Mouse (Mus musculus): ENCODE results near the gene Sppl3. TPM values are rescaled to one million over a fixed set of nuclear protein-coding genes. Genes with fewer than 3 reads are reported as not detected.
"Not testable (repeated sequence)": the region's sequence is repeated elsewhere in the genome, so short reads cannot be mapped to it uniquely, and the experiment has no call there.

The Sppl3 gene
- polyA plus RNA-seq, 1 experiment from 2014 or later = 31.5 TPM

- H3K36me3 ChIP-seq = peaks cover 61% of the 10 kb centered on the region
- WGBS = 93% methylated on average over 2 of the region's 2 CpGs
Observed at GRCm38 (mm10) chr5:115085675-115086074, 74.7 kb downstream of the Sppl3 start.

GRCm38 (mm10) chr5:115089592-115090268 lies 78.8 kb downstream of the Sppl3 start:
- no peaks in the 10 kb centered on the region for H3K4me1 ChIP-seq
- no peak overlapping the region for H3K4me2 ChIP-seq
- H3K27ac ChIP-seq = no peak overlapping the region
- H3K27me3 ChIP-seq (replicated peaks) = no peaks in the 10 kb centered on the region
- ATAC-seq (ENCODE audit: insufficient read depth, low FRiP score, low read depth) = no peak
- no peaks in the 10 kb centered on the region for H3K9me3 ChIP-seq
- no peak overlapping the region for H3K4me3 ChIP-seq (replicated peaks)
- H3K9ac ChIP-seq = no peak overlapping the region
- WGBS = 96% methylated on average over 5 of the region's 5 CpGs
- H3K36me3 ChIP-seq = peaks cover 43% of the 10 kb centered on the region

More at GRCm38 (mm10) chr5:115085675-115086074, 74.7 kb downstream of the Sppl3 start:
- H3K9ac ChIP-seq = no peak overlapping the region
- no peaks in the 10 kb centered on the region for H3K27me3 ChIP-seq (replicated peaks)
- no peak overlapping the region for H3K27ac ChIP-seq
- no peaks in the 10 kb centered on the region for H3K9me3 ChIP-seq
- no peaks in the 10 kb centered on the region for H3K4me1 ChIP-seq
- no peak overlapping the region for H3K4me2 ChIP-seq
- no peak overlapping the region for H3K4me3 ChIP-seq (replicated peaks)
- no peak for ATAC-seq (ENCODE audit: insufficient read depth, low FRiP score, low read depth)

DNA sequence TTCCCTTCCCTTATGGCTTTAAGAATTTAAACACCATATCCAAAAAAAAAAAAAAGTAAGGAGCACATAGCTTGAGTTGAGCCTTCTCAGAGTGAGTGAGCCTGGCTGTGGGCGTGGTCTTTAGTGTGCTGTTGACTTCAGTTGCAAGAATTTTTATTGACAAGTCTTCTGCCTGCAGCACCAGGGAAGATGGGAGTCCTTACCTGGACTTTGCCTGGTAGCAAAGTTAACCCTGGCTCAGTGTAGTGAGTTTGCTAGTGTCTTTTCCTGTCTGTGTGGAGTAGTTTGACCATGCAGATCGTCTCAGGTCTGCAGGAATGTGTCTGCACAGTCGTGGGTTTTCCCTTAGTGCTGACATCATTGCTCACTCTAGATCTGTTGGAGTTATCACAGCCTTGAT lies 80.1 kb downstream of the Sppl3 start:
- H3K36me3 ChIP-seq = peaks cover 48% of the 10 kb centered on the region
- no peaks in the 10 kb centered on the region for H3K27me3 ChIP-seq (replicated peaks)
- 68% methylated on average over 3 of the region's 3 CpGs for whole genome bisulfite sequencing
- H3K4me3 ChIP-seq (replicated peaks) = no peak overlapping the region
- no peak overlapping the region for H3K27ac ChIP-seq
- H3K4me2 ChIP-seq = no peak overlapping the region
- ATAC-seq (ENCODE audit: insufficient read depth, low FRiP score, low read depth) = no peak
- no peak overlapping the region for H3K9ac ChIP-seq
- no peaks in the 10 kb centered on the region for H3K9me3 ChIP-seq
- no peaks in the 10 kb centered on the region for H3K4me1 ChIP-seq

GRCm38 (mm10) chr5:115091776-115092175 lies 80.8 kb downstream of the Sppl3 start:
- Histone ChIP-seq H3K4me1 (no peaks in the 10 kb centered on the region), H3K27me3 (replicated peaks) (no peaks in the 10 kb centered on the region), H3K27ac (no peak overlapping the region), H3K4me3 (replicated peaks) (no peak overlapping the region), H3K9me3 (no peaks in the 10 kb centered on the region), H3K36me3 (peaks cover 42% of the 10 kb centered on the region), H3K9ac (no peak overlapping the region), H3K4me2 (no peak overlapping the region)
- ATAC-seq (ENCODE audit: insufficient read depth, low FRiP score, low read depth) = no peak
- 86% methylated on average over 6 of the region's 6 CpGs for WGBS

DNA sequence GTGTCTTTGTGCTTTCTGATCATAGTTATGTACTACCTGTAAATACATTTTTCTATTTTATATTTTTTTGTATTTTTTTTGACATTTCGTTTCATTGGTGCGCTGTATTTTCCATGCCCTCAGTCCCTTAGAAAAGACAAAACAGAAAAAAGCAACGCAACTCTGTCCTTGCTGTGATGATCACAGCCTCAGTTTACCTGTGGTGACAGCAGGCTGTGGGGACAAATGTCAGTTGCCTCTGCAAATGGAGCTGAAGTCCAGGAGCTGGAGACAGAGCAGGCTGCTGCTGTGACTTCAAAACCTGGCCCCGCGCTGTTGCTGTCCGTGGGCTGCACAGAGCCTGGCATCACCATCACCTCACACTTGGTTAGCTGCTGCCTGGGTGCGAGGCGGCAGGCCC lies 87.3 kb downstream of the Sppl3 start, which contains the start of gene Gm10401:
TSS of gene Gm10401 (minus strand) at position 101 of the 400 bp plus-strand sequence.
- 95% methylated on average over 8 of the region's 8 CpGs for WGBS
- Histone ChIP-seq H3K27ac (no peak within 1 kb of the TSS), H3K4me3 (replicated peaks) (no peak within 1 kb of the TSS), H3K4me2 (no peak within 1 kb of the TSS), H3K4me1 (no peaks in the 10 kb centered on the region), H3K9ac (no peak within 1 kb of the TSS), H3K36me3 (peaks cover 22% of the 10 kb centered on the region), H3K27me3 (replicated peaks) (no peaks in the 10 kb centered on the region), H3K9me3 (no peaks in the 10 kb centered on the region)
- no peak for ATAC-seq (ENCODE audit: insufficient read depth, low FRiP score, low read depth)

GRCm38 (mm10) chr5:115099530-115099929 lies 88.6 kb downstream of the Sppl3 start:
- Histone ChIP-seq H3K4me1 (no peaks in the 10 kb centered on the region), H3K4me3 (replicated peaks) (no peak overlapping the region), H3K9ac (no peak overlapping the region), H3K27me3 (replicated peaks) (no peaks in the 10 kb centered on the region), H3K27ac (no peak overlapping the region), H3K4me2 (no peak overlapping the region), H3K36me3 (peaks cover 22% of the 10 kb centered on the region), H3K9me3 (no peaks in the 10 kb centered on the region)
- WGBS = 78% methylated on average over 5 of the region's 5 CpGs
- no peak for ATAC-seq (ENCODE audit: insufficient read depth, low FRiP score, low read depth)

DNA sequence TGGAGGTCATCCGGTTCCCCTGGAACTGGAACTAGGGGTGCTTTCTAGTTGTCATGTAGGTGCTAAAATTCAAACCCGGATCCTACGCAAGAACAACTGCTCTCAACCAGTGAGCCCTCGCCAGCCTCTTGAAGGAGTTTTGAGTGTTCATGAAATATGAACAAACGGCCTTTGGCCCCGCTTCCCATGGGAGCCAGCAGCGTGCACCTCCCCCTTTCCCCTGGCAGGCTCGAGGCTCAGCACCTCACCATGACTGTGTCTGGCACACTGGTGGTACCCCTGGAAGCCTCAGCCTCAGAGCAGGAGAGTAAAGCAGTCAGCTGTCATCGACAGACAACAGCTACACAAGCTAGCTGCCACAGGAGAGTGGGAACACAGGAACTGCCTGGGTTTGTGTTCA lies 89.1 kb downstream of the Sppl3 start:
- Histone ChIP-seq H3K36me3 (peaks cover 19% of the 10 kb centered on the region), H3K9me3 (no peaks in the 10 kb centered on the region), H3K27ac (no peak overlapping the region), H3K4me3 (replicated peaks) (no peak overlapping the region), H3K4me2 (no peak overlapping the region), H3K27me3 (replicated peaks) (no peaks in the 10 kb centered on the region), H3K4me1 (no peaks in the 10 kb centered on the region), H3K9ac (no peak overlapping the region)
- WGBS = 73% methylated on average over 9 of the region's 9 CpGs
- no peak for ATAC-seq (ENCODE audit: insufficient read depth, low FRiP score, low read depth)

DNA sequence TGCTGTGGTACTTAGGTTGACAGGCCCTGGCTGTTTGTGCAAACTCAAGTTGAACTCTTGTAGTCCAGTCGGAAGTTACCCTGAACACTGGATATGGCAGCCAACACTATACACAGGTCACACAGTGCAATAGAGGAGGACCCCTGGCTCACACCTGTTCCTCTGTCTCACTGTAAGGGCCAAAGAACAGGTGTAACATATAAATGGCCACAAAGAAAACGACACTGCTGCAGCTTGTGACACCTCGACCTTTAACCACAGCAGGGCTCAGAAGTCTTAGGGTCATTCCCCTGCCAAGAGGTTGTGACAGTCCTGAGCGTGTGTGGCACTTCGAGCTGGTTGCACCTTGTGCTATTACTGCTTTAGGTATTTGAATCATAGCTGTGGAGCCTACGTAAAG lies 89.5 kb downstream of the Sppl3 start:
- no peak for ATAC-seq (ENCODE audit: insufficient read depth, low FRiP score, low read depth)
- Histone ChIP-seq H3K4me2 (no peak overlapping the region), H3K27ac (no peak overlapping the region), H3K9ac (no peak overlapping the region), H3K36me3 (peaks cover 14% of the 10 kb centered on the region), H3K27me3 (replicated peaks) (no peaks in the 10 kb centered on the region), H3K9me3 (no peaks in the 10 kb centered on the region), H3K4me3 (replicated peaks) (no peak overlapping the region), H3K4me1 (no peaks in the 10 kb centered on the region)
- WGBS = 82% methylated on average over 6 of the region's 6 CpGs

GRCm38 (mm10) chr5:115102231-115102630 lies 91.3 kb downstream of the Sppl3 start:
- Histone ChIP-seq H3K9ac (no peak overlapping the region), H3K4me2 (no peak overlapping the region), H3K9me3 (no peaks in the 10 kb centered on the region), H3K27ac (no peak overlapping the region), H3K4me1 (no peaks in the 10 kb centered on the region), H3K27me3 (replicated peaks) (no peaks in the 10 kb centered on the region), H3K4me3 (replicated peaks) (no peak overlapping the region), H3K36me3 (peaks cover 8% of the 10 kb centered on the region; the same call in 1 of the 2 replicates)
- 87% methylated on average over 2 of the region's 2 CpGs for WGBS
- ATAC-seq (ENCODE audit: insufficient read depth, low FRiP score, low read depth) = no peak

- ATAC-seq (ENCODE audit: insufficient read depth, low FRiP score, low read depth); H3K36me3 ChIP-seq; H3K27ac ChIP-seq; H3K27me3 ChIP-seq (replicated peaks); H3K4me1 ChIP-seq; H3K4me2 ChIP-seq; H3K9me3 ChIP-seq; H3K4me3 ChIP-seq (replicated peaks); H3K9ac ChIP-seq: not testable (repeated sequence)
- WGBS = 96% methylated on average over 23 of the region's 23 CpGs
Observed at GRCm38 (mm10) chr5:115103253-115103652, 92.3 kb downstream of the Sppl3 start.

DNA sequence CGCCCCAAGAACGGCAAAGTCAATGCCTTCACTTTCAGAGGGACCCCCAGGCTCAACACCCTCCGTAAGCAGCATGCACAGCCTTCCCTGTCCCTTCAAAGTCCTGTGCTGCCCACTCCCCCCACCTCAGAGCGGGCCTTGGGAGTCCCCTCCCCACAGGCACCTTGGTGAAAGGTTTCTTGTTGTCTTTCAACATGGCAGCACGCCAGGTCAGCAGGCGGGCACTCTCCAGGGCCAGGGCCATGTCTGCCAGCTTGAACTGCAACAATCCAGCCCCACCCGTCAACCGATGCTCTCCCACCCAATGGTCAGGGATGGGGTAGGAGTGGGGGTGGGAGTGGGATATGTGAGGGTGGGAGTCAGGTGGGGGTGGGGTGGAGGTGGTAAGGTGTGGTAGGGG lies 100.2 kb downstream of the Sppl3 start:
- Histone ChIP-seq H3K4me3 (replicated peaks) (no peak overlapping the region), H3K4me2 (no peak overlapping the region), H3K4me1 (no peaks in the 10 kb centered on the region), H3K36me3 (peaks cover 5% of the 10 kb centered on the region; the same call in 1 of the 2 replicates), H3K27ac (no peak overlapping the region), H3K9ac (no peak overlapping the region), H3K27me3 (replicated peaks) (no peaks in the 10 kb centered on the region), H3K9me3 (no peaks in the 10 kb centered on the region)
- no peak for ATAC-seq (ENCODE audit: insufficient read depth, low FRiP score, low read depth)
- 89% methylated on average over 8 of the region's 8 CpGs for WGBS

DNA sequence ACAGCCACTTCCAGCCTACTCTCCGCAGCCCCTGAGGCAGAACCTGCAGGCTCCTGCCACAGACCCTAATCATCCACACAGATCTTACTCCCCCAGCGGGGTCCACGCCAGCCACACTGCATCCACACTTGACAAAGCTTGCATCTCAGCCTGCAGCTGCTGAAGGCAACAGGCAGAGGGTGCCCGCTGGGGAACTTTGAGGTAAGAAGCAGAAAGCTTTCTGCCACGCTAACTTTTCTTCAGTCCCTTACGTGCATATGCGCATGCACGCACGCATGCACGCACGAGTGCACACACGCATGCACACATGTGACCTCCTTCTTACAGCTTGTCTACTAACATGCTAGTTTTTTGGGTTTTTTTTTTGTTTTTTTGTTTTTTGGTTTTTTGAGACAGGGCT lies 102.3 kb downstream of the Sppl3 start:
- H3K9ac ChIP-seq = no peak overlapping the region
- no peak overlapping the region for H3K27ac ChIP-seq
- WGBS = 95% methylated on average over 12 of the region's 12 CpGs
- no peaks in the 10 kb centered on the region for H3K27me3 ChIP-seq (replicated peaks)
- no peak overlapping the region for H3K4me2 ChIP-seq
- no peaks in the 10 kb centered on the region for H3K9me3 ChIP-seq
- H3K4me3 ChIP-seq (replicated peaks) = no peak overlapping the region
- H3K4me1 ChIP-seq = no peaks in the 10 kb centered on the region
- peaks cover 19% of the 10 kb centered on the region for H3K36me3 ChIP-seq
- ATAC-seq (ENCODE audit: insufficient read depth, low FRiP score, low read depth) = no peak

GRCm38 (mm10) chr5:115114501-115114900 lies 103.6 kb downstream of the Sppl3 start:
- Histone ChIP-seq H3K9ac (no peak overlapping the region), H3K4me3 (replicated peaks) (no peak overlapping the region), H3K4me2 (no peak overlapping the region), H3K27me3 (replicated peaks) (no peaks in the 10 kb centered on the region), H3K4me1 (peaks cover under 1% of the 10 kb centered on the region; the same call in 1 of the 2 replicates), H3K36me3 (peaks cover 19% of the 10 kb centered on the region), H3K9me3 (no peaks in the 10 kb centered on the region), H3K27ac (no peak overlapping the region)
- WGBS = 92% methylated on average over 8 of the region's 8 CpGs
- ATAC-seq (ENCODE audit: insufficient read depth, low FRiP score, low read depth) = no peak

Measured in stomach, embryonic 15.5 days (tissue).